Mouse (Mus musculus): ENCODE results near the gene Nfkbib. TPM values are rescaled to one million over a fixed set of nuclear protein-coding genes. Genes with fewer than 3 reads are reported as not detected.

Nfkbib gene
- total RNA-seq, 2 experiments from 2014 or later = 21.2 to 21.3 TPM

- peak; percentile 44 for DNase-seq
- intact Hi-C loops (cut with DNase I; ENCODE audit: low total_unique reads) = no loop called here
Observed at GRCm38 (mm10) chr7:28732341-28733142, 34.8 kb downstream of the Nfkbib start.

- intact Hi-C loops (cut with DNase I; ENCODE audit: low total_unique reads) = loop anchor here (10.0 kb wide), 1 partner anchor 163 kb away; no protein-coding TSS in a partner anchor
- DNase-seq = peak; percentile 41
Observed at GRCm38 (mm10) chr7:28727649-28728340, 39.5 kb downstream of the Nfkbib start.

- intact Hi-C loops (cut with DNase I; ENCODE audit: low total_unique reads) = loop anchor here (10.0 kb wide), 1 partner anchor 162 kb away; no protein-coding TSS in a partner anchor
- DNase-seq = peak; percentile 77
Observed at GRCm38 (mm10) chr7:28726600-28726999, 40.7 kb downstream of the Nfkbib start.

GRCm38 (mm10) chr7:28724613-28725012 lies 42.7 kb downstream of the Nfkbib start:
- DNase-seq = no peak
- intact Hi-C loops (cut with DNase I; ENCODE audit: low total_unique reads) = loop anchor here (10.0 kb wide), 1 partner anchor 160 kb away; no protein-coding TSS in a partner anchor

GRCm38 (mm10) chr7:28722079-28722478 lies 45.2 kb downstream of the Nfkbib start:
- intact Hi-C loops (cut with DNase I; ENCODE audit: low total_unique reads) = loop anchor here (10.0 kb wide), 1 partner anchor 157 kb away; no protein-coding TSS in a partner anchor
- no peak for DNase-seq

GRCm38 (mm10) chr7:28720753-28721537 lies 46.4 kb downstream of the Nfkbib start:
- intact Hi-C loops (cut with DNase I; ENCODE audit: low total_unique reads) = loop anchor here (10.0 kb wide), 1 partner anchor 156 kb away; no protein-coding TSS in a partner anchor
- DNase-seq = no peak

GRCm38 (mm10) chr7:28719650-28720049 lies 47.7 kb downstream of the Nfkbib start:
- intact Hi-C loops (cut with DNase I; ENCODE audit: low total_unique reads) = loop anchor here (10.0 kb wide), 1 partner anchor 155 kb away; no protein-coding TSS in a partner anchor
- no peak for DNase-seq

GRCm38 (mm10) chr7:28719159-28719558 lies 48.2 kb downstream of the Nfkbib start:
- DNase-seq = no peak
- intact Hi-C loops (cut with DNase I; ENCODE audit: low total_unique reads) = no loop called here

GRCm38 (mm10) chr7:28717726-28718125 lies 49.6 kb downstream of the Nfkbib start:
- no peak for DNase-seq
- intact Hi-C loops (cut with DNase I; ENCODE audit: low total_unique reads) = no loop called here

GRCm38 (mm10) chr7:28716590-28717281 lies 50.6 kb downstream of the Nfkbib start, which contains the start of gene Fbxo17:
Fbxo17 (plus strand) TSS chr7:28716804.
- intact Hi-C loops (cut with DNase I; ENCODE audit: low total_unique reads) = no loop called here
- DNase-seq = peak; percentile 84

GRCm38 (mm10) chr7:28715598-28715997 lies 51.7 kb downstream of the Nfkbib start:
- intact Hi-C loops (cut with DNase I; ENCODE audit: low total_unique reads) = no loop called here
- no peak for DNase-seq

GRCm38 (mm10) chr7:28714667-28715066 lies 52.6 kb downstream of the Nfkbib start:
- intact Hi-C loops (cut with DNase I; ENCODE audit: low total_unique reads) = no loop called here

GRCm38 (mm10) chr7:28710962-28711361 lies 56.4 kb downstream of the Nfkbib start:
- DNase-seq = no peak
- intact Hi-C loops (cut with DNase I; ENCODE audit: low total_unique reads) = no loop called here

More at GRCm38 (mm10) chr7:28714667-28715066, 52.6 kb downstream of the Nfkbib start:
- no peak for DNase-seq

- intact Hi-C loops (cut with DNase I; ENCODE audit: low total_unique reads) = no loop called here
- no peak for DNase-seq
Observed at GRCm38 (mm10) chr7:28709454-28709853, 57.9 kb downstream of the Nfkbib start.

Other genes with a start within 250 kb of the Nfkbib start
- not detected for gene Ifnl3, start 244.7 kb downstream of the Nfkbib start, total RNA-seq (2021)
- not detected for gene Sycn, start 226.6 kb downstream of the Nfkbib start, total RNA-seq (2021)
- gene Nccrp1, start 220.3 kb downstream of the Nfkbib start, total RNA-seq (2021) = not detected
- 10 to 100 TPM; 15.7 to 18.5 TPM for gene Samd4b, start 169.4 kb downstream of the Nfkbib start, total RNA-seq (2021)
- 1 to 10 TPM; 2.9 to 4.6 TPM for gene Pak4, start 169.3 kb downstream of the Nfkbib start, total RNA-seq (2021)
- gene Acp7, start 136.2 kb downstream of the Nfkbib start, total RNA-seq (2021) = not detected
- gene Fbxo27, start 74.7 kb downstream of the Nfkbib start, total RNA-seq (2021) = 1 to 10 TPM in 1 of 2 experiments, under 1 TPM in 1; 0.82 to 1.4 TPM
- 1 to 10 TPM; 5.6 to 7.3 TPM for gene Fbxo17, start 50.7 kb downstream of the Nfkbib start, total RNA-seq (2021)
- 10 to 100 TPM; 43.7 to 48.0 TPM for gene Mrps12, start 25.7 kb downstream of the Nfkbib start, total RNA-seq (2021)
- gene Sars2, start 25.5 kb downstream of the Nfkbib start, total RNA-seq (2021) = 10 to 100 TPM; 19.0 TPM
- gene Ccer2, start 11.3 kb downstream of the Nfkbib start, total RNA-seq (2021) = not detected
- gene Sirt2, start 777 bp downstream of the Nfkbib start, total RNA-seq (2021) = 10 to 100 TPM; 77.2 to 77.5 TPM
- gene Rinl, start 21.5 kb upstream of the Nfkbib start, total RNA-seq (2021) = 1 to 10 TPM in 1 of 2 experiments, under 1 TPM in 1; 0.80 to 1.3 TPM
- 100 to 1,000 TPM; 158 to 189 TPM for gene Hnrnpl, start 41.0 kb upstream of the Nfkbib start, total RNA-seq (2021)
- gene Ech1, start 57.7 kb upstream of the Nfkbib start, total RNA-seq (2021) = 100 to 1,000 TPM; 198 to 334 TPM
- gene Lgals4, start 66.3 kb upstream of the Nfkbib start, total RNA-seq (2021) = 1 to 10 TPM; 2.0 to 4.4 TPM
- not detected for gene Lgals7, start 96.3 kb upstream of the Nfkbib start, total RNA-seq (2021)
- gene Capn12, start 113.9 kb upstream of the Nfkbib start, total RNA-seq (2021) = under 1 TPM; 0.10 to 0.13 TPM
- gene Actn4, start 194.8 kb upstream of the Nfkbib start, total RNA-seq (2021) = 10 to 100 TPM; 68.1 to 85.9 TPM
- gene Eif3k, start 214.4 kb upstream of the Nfkbib start, total RNA-seq (2021) = 100 to 1,000 TPM; 142 to 147 TPM
- 1 to 10 TPM in 1 of 2 experiments, under 1 TPM in 1; 0.71 to 1.2 TPM for gene Map4k1, start 214.5 kb upstream of the Nfkbib start, total RNA-seq (2021)